Mouse (Mus musculus): ENCODE data around the gene Kcnq5. TPM values are rescaled to one million over a fixed set of nuclear protein-coding genes. Genes with fewer than 3 reads are reported as not detected.

Kcnq5 gene
- total and polyA plus RNA-seq, 2 experiments from 2014 or later, result 1.4 to 1.7 TPM

GRCm38 (mm10) chr1:21554630-21555029 lies 407.1 kb downstream of the Kcnq5 start:
- no peak for ATAC-seq (ENCODE audit: insufficient read depth, low read depth)
- no peak overlapping the region for H3K4me3 ChIP-seq (ENCODE audit: low read depth, low read length)
- H3K36me3 ChIP-seq (replicated peaks; ENCODE audit: control insufficient read depth, insufficient read depth, low read length), result no peaks in the 10 kb centered on the region
- TF ChIP-seq CTCF (IDR thresholded peaks at IDR 0.05; ENCODE audit: low read depth), result no peak
- TF ChIP-seq EP300 (IDR thresholded peaks at IDR 0.05; ENCODE audit: low read depth), result no peak
- H3K4me2 ChIP-seq (ENCODE audit: low read depth, low read length), result no peak overlapping the region
- no peaks in the 10 kb centered on the region for H3K9me3 ChIP-seq (replicated peaks; ENCODE audit: control insufficient read depth, low read length)
- no peaks in the 10 kb centered on the region for H3K27me3 ChIP-seq (ENCODE audit: control insufficient read depth, insufficient read depth, low read length)
- no peak overlapping the region for H3K27ac ChIP-seq (ENCODE audit: low read depth)
- WGBS, result 65% methylated on average over 6 of the region's 6 CpGs
- H3K4me1 ChIP-seq (ENCODE audit: control insufficient read depth, insufficient read depth), result no peaks in the 10 kb centered on the region
- no peak overlapping the region for H3K9ac ChIP-seq (replicated peaks; ENCODE audit: low read depth, low read length)
- no peak for DNase-seq (ENCODE audit: low spot score)

GRCm38 (mm10) chr1:21552715-21553114 lies 409.0 kb downstream of the Kcnq5 start:
- Histone ChIP-seq H3K4me2 (ENCODE audit: low read depth, low read length) (no peak overlapping the region), H3K27ac (ENCODE audit: low read depth) (no peak overlapping the region), H3K4me1 (ENCODE audit: control insufficient read depth, insufficient read depth) (no peaks in the 10 kb centered on the region), H3K9ac (replicated peaks; ENCODE audit: low read depth, low read length) (no peak overlapping the region), H3K9me3 (replicated peaks; ENCODE audit: control insufficient read depth, low read length) (no peaks in the 10 kb centered on the region), H3K36me3 (replicated peaks; ENCODE audit: control insufficient read depth, insufficient read depth, low read length) (no peaks in the 10 kb centered on the region), H3K4me3 (ENCODE audit: low read depth, low read length) (no peak overlapping the region), H3K27me3 (ENCODE audit: control insufficient read depth, insufficient read depth, low read length) (no peaks in the 10 kb centered on the region)
- ATAC-seq (ENCODE audit: insufficient read depth, low read depth) (no peak), DNase-seq (ENCODE audit: low spot score) (no peak)
- TF ChIP-seq EP300 (IDR thresholded peaks at IDR 0.05; ENCODE audit: low read depth) (no peak), CTCF (IDR thresholded peaks at IDR 0.05; ENCODE audit: low read depth) (no peak)
- 73% methylated on average over 2 of the region's 2 CpGs for WGBS

- no peak overlapping the region for H3K9ac ChIP-seq (replicated peaks; ENCODE audit: low read depth, low read length)
- H3K9me3 ChIP-seq (replicated peaks; ENCODE audit: control insufficient read depth, low read length), result no peaks in the 10 kb centered on the region
- no peaks in the 10 kb centered on the region for H3K36me3 ChIP-seq (replicated peaks; ENCODE audit: control insufficient read depth, insufficient read depth, low read length)
- H3K27me3 ChIP-seq (ENCODE audit: control insufficient read depth, insufficient read depth, low read length), result no peaks in the 10 kb centered on the region
- no peak overlapping the region for H3K27ac ChIP-seq (ENCODE audit: low read depth)
- no peaks in the 10 kb centered on the region for H3K4me1 ChIP-seq (ENCODE audit: control insufficient read depth, insufficient read depth)
- no peak for DNase-seq (ENCODE audit: low spot score)
- no peak overlapping the region for H3K4me2 ChIP-seq (ENCODE audit: low read depth, low read length)
- no peak for TF ChIP-seq EP300 (IDR thresholded peaks at IDR 0.05; ENCODE audit: low read depth)
- TF ChIP-seq CTCF (IDR thresholded peaks at IDR 0.05; ENCODE audit: low read depth), result no peak
- no peak overlapping the region for H3K4me3 ChIP-seq (ENCODE audit: low read depth, low read length)
- ATAC-seq (ENCODE audit: insufficient read depth, low read depth), result no peak
Observed at GRCm38 (mm10) chr1:21543909-21544308, 417.8 kb downstream of the Kcnq5 start.

- no peak for DNase-seq (ENCODE audit: low spot score)
- ATAC-seq (ENCODE audit: insufficient read depth, low read depth), result no peak
- H3K4me3 ChIP-seq (ENCODE audit: low read depth, low read length), result no peak overlapping the region
- TF ChIP-seq CTCF (IDR thresholded peaks at IDR 0.05; ENCODE audit: low read depth) (no peak), EP300 (IDR thresholded peaks at IDR 0.05; ENCODE audit: low read depth) (no peak)
- H3K4me1 ChIP-seq (ENCODE audit: control insufficient read depth, insufficient read depth), result 0 out of 2 replicates have a peak, but pooled peaks cover 3% of the 10 kb centered on the region
- H3K9me3 ChIP-seq (replicated peaks; ENCODE audit: control insufficient read depth, low read length), result no peaks in the 10 kb centered on the region
- no peak overlapping the region for H3K27ac ChIP-seq (ENCODE audit: low read depth)
- no peak overlapping the region for H3K9ac ChIP-seq (replicated peaks; ENCODE audit: low read depth, low read length)
- no peaks in the 10 kb centered on the region for H3K27me3 ChIP-seq (ENCODE audit: control insufficient read depth, insufficient read depth, low read length)
- H3K36me3 ChIP-seq (replicated peaks; ENCODE audit: control insufficient read depth, insufficient read depth, low read length), result no peaks in the 10 kb centered on the region
- WGBS, result 82% methylated on average over 2 of the region's 2 CpGs
- no peak overlapping the region for H3K4me2 ChIP-seq (ENCODE audit: low read depth, low read length)
Observed at GRCm38 (mm10) chr1:21539486-21539885, 422.3 kb downstream of the Kcnq5 start.

GRCm38 (mm10) chr1:21530823-21531222 lies 430.9 kb downstream of the Kcnq5 start:
- DNase-seq (ENCODE audit: low spot score) (no peak), ATAC-seq (ENCODE audit: insufficient read depth, low read depth) (no peak)
- Histone ChIP-seq H3K27me3 (ENCODE audit: control insufficient read depth, insufficient read depth, low read length) (no peaks in the 10 kb centered on the region), H3K4me1 (ENCODE audit: control insufficient read depth, insufficient read depth) (peaks cover 13% of the 10 kb centered on the region; the same call in 1 of the 2 replicates), H3K27ac (ENCODE audit: low read depth) (no peak overlapping the region), H3K9me3 (replicated peaks; ENCODE audit: control insufficient read depth, low read length) (no peaks in the 10 kb centered on the region), H3K9ac (replicated peaks; ENCODE audit: low read depth, low read length) (no peak overlapping the region), H3K4me2 (ENCODE audit: low read depth, low read length) (no peak overlapping the region), H3K36me3 (replicated peaks; ENCODE audit: control insufficient read depth, insufficient read depth, low read length) (no peaks in the 10 kb centered on the region), H3K4me3 (ENCODE audit: low read depth, low read length) (no peak overlapping the region)
- TF ChIP-seq CTCF (IDR thresholded peaks at IDR 0.05; ENCODE audit: low read depth) (no peak), EP300 (IDR thresholded peaks at IDR 0.05; ENCODE audit: low read depth) (no peak)
- WGBS, result 58% methylated on average over 1 of the region's 1 CpGs

GRCm38 (mm10) chr1:21521995-21522394 lies 439.7 kb downstream of the Kcnq5 start:
- H3K36me3 ChIP-seq (replicated peaks; ENCODE audit: control insufficient read depth, insufficient read depth, low read length), result no peaks in the 10 kb centered on the region
- H3K9ac ChIP-seq (replicated peaks; ENCODE audit: low read depth, low read length), result no peak overlapping the region
- WGBS, result 82% methylated on average over 10 of the region's 10 CpGs
- no peaks in the 10 kb centered on the region for H3K27me3 ChIP-seq (ENCODE audit: control insufficient read depth, insufficient read depth, low read length)
- ATAC-seq (ENCODE audit: insufficient read depth, low read depth) (no peak), DNase-seq (ENCODE audit: low spot score) (no peak)
- no peak for TF ChIP-seq EP300 (IDR thresholded peaks at IDR 0.05; ENCODE audit: low read depth)
- no peak for TF ChIP-seq CTCF (IDR thresholded peaks at IDR 0.05; ENCODE audit: low read depth)
- no peak overlapping the region for H3K4me3 ChIP-seq (ENCODE audit: low read depth, low read length)
- no peaks in the 10 kb centered on the region for H3K9me3 ChIP-seq (replicated peaks; ENCODE audit: control insufficient read depth, low read length)
- H3K27ac ChIP-seq (ENCODE audit: low read depth), result no peak overlapping the region
- no peak overlapping the region for H3K4me2 ChIP-seq (ENCODE audit: low read depth, low read length)
- H3K4me1 ChIP-seq (ENCODE audit: control insufficient read depth, insufficient read depth), result no peaks in the 10 kb centered on the region
